Mouse (Mus musculus): Measurements from ENCODE around the gene 2510002D24Rik.
A peak's percentile ranks its signal among the peaks of the same experiment; 100 is the strongest.

The 2510002D24Rik gene

GRCm38 (mm10) chr16:18836468-18837208 is at the start of gene 2510002D24Rik, which contains the start of gene Gm28539:
Gene 2510002D24Rik, plus strand, starts transcription at chr16:18836578.
Gene Gm28539, plus strand, starts transcription at chr16:18836584.
- peak; percentile 86 to 93 for DNase-seq (ENCODE audit: low spot score in 2 of 2)

- DNase-seq (ENCODE audit: low spot score in 2 of 2) = no peak
These were observed 49.7 kb upstream of the 2510002D24Rik start for GRCm38 (mm10) chr16:18786652-18787051.

- DNase-seq (ENCODE audit: low spot score in 2 of 2) = no peak
These were observed 47.6 kb upstream of the 2510002D24Rik start for GRCm38 (mm10) chr16:18788627-18789406.

GRCm38 (mm10) chr16:18795223-18795899 is 41.0 kb upstream of the 2510002D24Rik start:
- no peak for DNase-seq (ENCODE audit: low spot score in 2 of 2)

- no peak for DNase-seq (ENCODE audit: low spot score in 2 of 2)
These were observed 39.7 kb upstream of the 2510002D24Rik start for GRCm38 (mm10) chr16:18796645-18797044.

- DNase-seq (ENCODE audit: low spot score in 2 of 2) = no peak
These were observed 38.2 kb upstream of the 2510002D24Rik start for GRCm38 (mm10) chr16:18798151-18798550.

- peak in 1 of 2 experiments; percentile 36 for DNase-seq (ENCODE audit: low spot score in 2 of 2)
These were observed 37.5 kb upstream of the 2510002D24Rik start for GRCm38 (mm10) chr16:18798841-18799240.

GRCm38 (mm10) chr16:18805746-18806145 is 30.6 kb upstream of the 2510002D24Rik start:
- DNase-seq (ENCODE audit: low spot score in 2 of 2) = no peak

GRCm38 (mm10) chr16:18809001-18809400 is 27.4 kb upstream of the 2510002D24Rik start:
- no peak for DNase-seq (ENCODE audit: low spot score in 2 of 2)

- DNase-seq (ENCODE audit: low spot score in 2 of 2) = no peak
These were observed 25.3 kb upstream of the 2510002D24Rik start for GRCm38 (mm10) chr16:18811032-18811431.

GRCm38 (mm10) chr16:18811468-18812384 is 24.7 kb upstream of the 2510002D24Rik start, which contains the start of the genes Ufd1 and Cdc45:
Gene Ufd1, plus strand, starts transcription at chr16:18811779.
Gene Cdc45, minus strand, starts transcription at chr16:18811987.
- peak; percentile 72 to 92 for DNase-seq (ENCODE audit: low spot score in 2 of 2)

GRCm38 (mm10) chr16:18812385-18812910 is 23.9 kb upstream of the 2510002D24Rik start:
- peak in 1 of 2 experiments; percentile 75 for DNase-seq (ENCODE audit: low spot score in 2 of 2)

GRCm38 (mm10) chr16:18822356-18822755 is 14.0 kb upstream of the 2510002D24Rik start:
- DNase-seq (ENCODE audit: low spot score in 2 of 2) = no peak

- DNase-seq (ENCODE audit: low spot score in 2 of 2) = no peak
These were observed 13.5 kb upstream of the 2510002D24Rik start for GRCm38 (mm10) chr16:18822925-18823324.

GRCm38 (mm10) chr16:18828630-18829029 is 7.7 kb upstream of the 2510002D24Rik start:
- DNase-seq (ENCODE audit: low spot score in 2 of 2) = no peak

GRCm38 (mm10) chr16:18829102-18829501 is 7.3 kb upstream of the 2510002D24Rik start:
- DNase-seq (ENCODE audit: low spot score in 2 of 2) = no peak

- DNase-seq (ENCODE audit: low spot score in 2 of 2) = no peak
These were observed 2.9 kb upstream of the 2510002D24Rik start for GRCm38 (mm10) chr16:18833486-18833885.

- no peak for DNase-seq (ENCODE audit: low spot score in 2 of 2)
These were observed 308 bp upstream of the 2510002D24Rik start for GRCm38 (mm10) chr16:18836073-18836467.

GRCm38 (mm10) chr16:18838346-18838745 is 2.0 kb downstream of the 2510002D24Rik start:
- DNase-seq (ENCODE audit: low spot score in 2 of 2) = no peak

- no peak for DNase-seq (ENCODE audit: low spot score in 2 of 2)
These were observed 10.0 kb downstream of the 2510002D24Rik start for GRCm38 (mm10) chr16:18846301-18846820.
